Mouse (Mus musculus): ENCODE data around the gene Icam5. TPM values are rescaled to one million over a fixed set of nuclear protein-coding genes. Genes with fewer than 3 reads are reported as not detected.
A peak's percentile ranks its signal among the peaks of the same experiment; 100 is the strongest.
"Not testable (repeated sequence)": the region's sequence is repeated elsewhere in the genome, so short reads cannot be mapped to it uniquely, and the experiment has no call there.

The Icam5 gene
- polyA plus RNA-seq, 1 experiment: 4.2 TPM

DNA sequence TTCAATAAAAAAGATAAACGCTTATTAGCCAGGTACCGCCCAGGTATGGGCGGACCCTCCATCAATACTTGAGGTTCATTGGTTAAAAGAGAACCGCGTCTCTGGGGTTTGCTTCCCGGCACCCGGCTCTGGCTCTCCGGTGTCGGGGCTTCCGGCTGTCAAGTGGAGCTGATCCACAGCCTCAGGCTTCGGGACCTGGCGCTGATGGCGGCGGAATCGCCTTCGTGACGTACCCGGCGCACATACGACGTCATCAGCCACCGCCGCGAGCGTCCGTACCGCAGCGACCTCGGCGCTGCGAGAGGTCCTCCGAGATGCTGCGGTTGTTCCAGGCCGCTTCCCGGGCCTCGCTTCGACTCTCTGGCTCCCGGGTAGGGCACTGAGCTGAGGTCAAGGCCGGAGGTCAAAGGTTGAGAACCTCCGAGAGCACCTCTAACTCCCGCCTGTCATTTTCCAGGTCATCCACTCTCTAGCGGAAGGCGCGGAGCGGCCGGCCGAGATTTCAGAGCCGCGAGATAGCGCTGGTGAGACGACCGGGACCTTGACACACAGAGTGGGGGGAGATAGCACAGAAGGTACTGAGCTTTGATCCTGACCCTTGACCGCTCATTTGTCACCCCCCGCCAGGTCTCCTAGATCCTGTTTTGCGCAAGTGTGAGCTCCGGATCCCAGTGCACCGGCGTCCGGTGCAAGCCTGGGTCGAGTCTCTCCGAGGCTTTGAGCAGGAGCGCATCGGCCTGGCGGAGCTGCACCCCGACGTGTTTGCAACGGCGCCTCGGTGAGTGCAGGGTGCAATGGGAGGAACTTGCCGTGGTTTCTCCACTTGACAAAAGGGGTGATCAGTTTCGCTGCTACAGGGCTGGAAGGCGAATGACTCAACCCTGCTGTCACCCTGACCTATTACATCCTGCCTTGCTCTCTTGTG, 29.0 kb upstream of the Icam5 start, which contains the start of gene Mrpl4:
Gene Mrpl4 (plus strand): TSS at position 112 of the 925 bp plus-strand sequence.
- TF ChIP-seq CTCF (IDR thresholded peaks at IDR 0.05; ENCODE audit: control insufficient read depth, insufficient read depth, insufficient replicate concordance, low read depth, low read length): no peak
- peak; percentile 91 for TF ChIP-seq POLR2A (IDR thresholded peaks at IDR 0.05; ENCODE audit: control insufficient read depth, low read depth, low read length)

DNA sequence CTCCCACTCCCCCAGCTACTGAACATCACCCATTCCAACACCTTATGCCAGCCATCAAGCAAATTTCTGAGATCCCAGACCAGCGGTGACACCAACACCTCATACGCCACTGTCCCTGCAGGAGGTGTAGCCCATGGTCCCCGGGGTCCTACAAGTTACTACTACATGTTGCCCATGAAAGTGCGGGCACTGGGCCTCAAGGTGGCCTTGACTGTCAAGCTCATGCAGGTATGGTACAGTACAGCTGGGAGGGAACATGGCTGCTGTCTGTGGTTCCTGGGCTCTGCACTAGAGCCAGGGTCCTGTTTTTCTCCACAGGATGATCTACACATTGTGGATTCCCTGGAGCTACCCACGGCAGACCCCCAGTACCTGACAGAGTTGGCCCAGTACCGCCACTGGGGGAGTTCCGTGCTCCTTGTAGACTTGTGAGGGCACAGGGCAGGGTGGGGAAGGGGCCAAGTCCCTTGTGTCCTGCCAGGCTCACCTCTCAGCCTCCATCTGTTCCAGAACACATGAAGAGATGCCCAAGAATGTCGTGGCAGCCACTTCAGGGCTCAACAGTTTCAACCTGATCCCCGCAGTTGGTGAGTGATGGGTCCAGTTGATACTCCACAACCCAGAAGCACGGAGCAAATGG, 24.4 kb upstream of the Icam5 start:
- Histone ChIP-seq H3K27ac (ENCODE audit: control insufficient read depth, insufficient read depth, low read depth, low read length) (no peak overlapping the region), H3K4me1 (ENCODE audit: control insufficient read depth, insufficient read depth, low read length) (peaks cover 3% of the 10 kb centered on the region; the same call in 1 of the 2 replicates), H3K27me3 (ENCODE audit: control insufficient read depth, insufficient read depth, low read length) (no peaks in the 10 kb centered on the region), H3K4me3 (ENCODE audit: control insufficient read depth, low read depth, low read length) (no peak overlapping the region), H3K36me3 (ENCODE audit: control insufficient read depth, insufficient read depth, low read length) (peaks cover 2% of the 10 kb centered on the region; the same call in 1 of the 2 replicates)
- TF ChIP-seq CTCF (IDR thresholded peaks at IDR 0.05; ENCODE audit: control insufficient read depth, insufficient read depth, insufficient replicate concordance, low read depth, low read length) (no peak), POLR2A (IDR thresholded peaks at IDR 0.05; ENCODE audit: control insufficient read depth, low read depth, low read length) (no peak)

More for the DNA sequence above, 29.0 kb upstream of the Icam5 start, which contains the start of gene Mrpl4:
- H3K4me1 ChIP-seq (ENCODE audit: control insufficient read depth, insufficient read depth, low read length): peaks cover 3% of the 10 kb centered on the region; the same call in 1 of the 2 replicates
- peak within 1 kb of the TSS; percentile 99 for H3K4me3 ChIP-seq (ENCODE audit: control insufficient read depth, low read depth, low read length)
- peak within 1 kb of the TSS; percentile 90 for H3K27ac ChIP-seq (ENCODE audit: control insufficient read depth, insufficient read depth, low read depth, low read length)
- H3K36me3 ChIP-seq (ENCODE audit: control insufficient read depth, insufficient read depth, low read length): peaks cover 2% of the 10 kb centered on the region; the same call in 1 of the 2 replicates
- no peaks in the 10 kb centered on the region for H3K27me3 ChIP-seq (ENCODE audit: control insufficient read depth, insufficient read depth, low read length)

GRCm38 (mm10) chr9:21008007-21008406, 23.9 kb upstream of the Icam5 start:
- H3K27ac ChIP-seq (ENCODE audit: control insufficient read depth, insufficient read depth, low read depth, low read length): no peak overlapping the region
- H3K4me1 ChIP-seq (ENCODE audit: control insufficient read depth, insufficient read depth, low read length): peaks cover 3% of the 10 kb centered on the region; the same call in 1 of the 2 replicates
- H3K4me3 ChIP-seq (ENCODE audit: control insufficient read depth, low read depth, low read length): no peak overlapping the region
- H3K27me3 ChIP-seq (ENCODE audit: control insufficient read depth, insufficient read depth, low read length): no peaks in the 10 kb centered on the region
- H3K36me3 ChIP-seq (ENCODE audit: control insufficient read depth, insufficient read depth, low read length): peaks cover 2% of the 10 kb centered on the region; the same call in 1 of the 2 replicates
- TF ChIP-seq POLR2A (IDR thresholded peaks at IDR 0.05; ENCODE audit: control insufficient read depth, low read depth, low read length): no peak
- no peak for TF ChIP-seq CTCF (IDR thresholded peaks at IDR 0.05; ENCODE audit: control insufficient read depth, insufficient read depth, insufficient replicate concordance, low read depth, low read length)

DNA sequence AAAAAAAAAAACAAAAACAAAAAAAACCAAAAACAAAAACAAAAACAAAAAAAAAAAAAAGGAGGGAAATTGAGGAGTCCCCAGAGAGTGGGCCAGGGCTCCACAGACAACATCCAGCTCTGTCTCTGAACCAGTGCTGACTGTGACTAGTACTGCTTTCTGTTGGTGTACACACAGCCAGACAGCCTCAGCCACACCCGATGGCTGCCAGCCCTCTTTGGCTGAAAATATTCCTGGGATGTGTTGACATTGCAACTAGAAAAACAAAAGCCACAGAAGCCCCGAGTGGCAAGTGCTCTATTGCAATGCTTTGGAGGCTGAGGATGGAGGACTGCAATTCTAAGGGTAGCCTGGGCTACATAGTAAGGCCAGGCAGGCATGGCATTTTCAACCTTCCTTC, 21.5 kb upstream of the Icam5 start:
- no peak for TF ChIP-seq CTCF (IDR thresholded peaks at IDR 0.05; ENCODE audit: control insufficient read depth, insufficient read depth, insufficient replicate concordance, low read depth, low read length)
- no peak for TF ChIP-seq POLR2A (IDR thresholded peaks at IDR 0.05; ENCODE audit: control insufficient read depth, low read depth, low read length)
- Histone ChIP-seq H3K4me1 (ENCODE audit: control insufficient read depth, insufficient read depth, low read length) (peaks cover 6% of the 10 kb centered on the region), H3K36me3 (ENCODE audit: control insufficient read depth, insufficient read depth, low read length) (peaks cover 2% of the 10 kb centered on the region; the same call in 1 of the 2 replicates), H3K27ac (ENCODE audit: control insufficient read depth, insufficient read depth, low read depth, low read length) (no peak overlapping the region), H3K4me3 (ENCODE audit: control insufficient read depth, low read depth, low read length) (no peak overlapping the region), H3K27me3 (ENCODE audit: control insufficient read depth, insufficient read depth, low read length) (no peaks in the 10 kb centered on the region; the same call in 1 of the 2 replicates)

DNA sequence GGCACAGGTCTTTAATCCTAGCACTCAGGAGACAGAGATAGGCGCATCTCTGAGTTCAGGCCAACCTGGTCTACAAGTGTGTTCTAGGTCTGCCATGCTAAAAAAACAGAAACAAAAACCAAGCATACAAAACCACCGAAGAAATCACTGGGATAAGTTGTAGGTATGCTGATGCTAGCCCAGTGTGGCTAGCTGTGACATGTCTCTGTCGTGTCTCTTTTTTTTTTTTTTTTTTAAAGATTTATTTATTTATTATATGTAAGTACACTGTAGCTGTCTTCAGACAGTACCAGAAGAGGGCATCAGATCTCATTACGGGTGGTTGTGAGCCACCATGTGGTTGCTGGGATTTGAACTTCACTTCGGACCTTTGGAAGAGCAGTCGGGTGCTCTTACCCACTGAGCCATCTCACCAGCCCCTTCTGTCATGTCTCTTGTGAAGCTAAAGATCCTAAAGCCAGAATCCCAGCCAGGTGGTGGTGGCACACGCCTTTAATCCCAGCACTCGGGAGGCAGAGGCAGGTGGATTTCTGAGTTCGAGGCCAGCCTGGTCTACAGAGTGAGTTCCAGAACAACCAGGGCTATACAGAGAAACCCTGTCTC, 20.8 kb upstream of the Icam5 start:
- peaks cover 12% of the 10 kb centered on the region for H3K4me1 ChIP-seq (ENCODE audit: control insufficient read depth, insufficient read depth, low read length)
- not testable (repeated sequence) for H3K4me3 ChIP-seq (ENCODE audit: control insufficient read depth, low read depth, low read length); H3K27ac ChIP-seq (ENCODE audit: control insufficient read depth, insufficient read depth, low read depth, low read length); H3K27me3 ChIP-seq (ENCODE audit: control insufficient read depth, insufficient read depth, low read length); H3K36me3 ChIP-seq (ENCODE audit: control insufficient read depth, insufficient read depth, low read length)

GRCm38 (mm10) chr9:21011846-21012312, 20.0 kb upstream of the Icam5 start:
- Histone ChIP-seq H3K4me3 (ENCODE audit: control insufficient read depth, low read depth, low read length) (no peak overlapping the region), H3K36me3 (ENCODE audit: control insufficient read depth, insufficient read depth, low read length) (peaks cover 2% of the 10 kb centered on the region; the same call in 1 of the 2 replicates), H3K27me3 (ENCODE audit: control insufficient read depth, insufficient read depth, low read length) (no peaks in the 10 kb centered on the region; the same call in 1 of the 2 replicates), H3K4me1 (ENCODE audit: control insufficient read depth, insufficient read depth, low read length) (peaks cover 17% of the 10 kb centered on the region), H3K27ac (ENCODE audit: control insufficient read depth, insufficient read depth, low read depth, low read length) (no peak overlapping the region)
- TF ChIP-seq CTCF (IDR thresholded peaks at IDR 0.05; ENCODE audit: control insufficient read depth, insufficient read depth, insufficient replicate concordance, low read depth, low read length) (no peak), POLR2A (IDR thresholded peaks at IDR 0.05; ENCODE audit: control insufficient read depth, low read depth, low read length) (no peak)
